Mouse (Mus musculus) heart, postnatal 10 days (tissue): Measurements from ENCODE around the gene Ube2cbp. TPM values are rescaled to one million over a fixed set of nuclear protein-coding genes. Genes with fewer than 3 reads are reported as not detected.

ENCODE experiments used
- total RNA-seq, 2 experiments: library from RNA; stranded (reverse); gene quantifications; 2 replicates each; pipeline ENCODE4 v1.2.3; 2021

The Ube2cbp gene
- total RNA-seq, 2 experiments from 2014 or later, result 1.9 to 2.7 TPM

Other genes with a start within 250 kb of the Ube2cbp start
- gene Dop1a, start 2.2 kb upstream of the Ube2cbp start, total RNA-seq, result 10 to 100 TPM; 23.4 to 26.8 TPM
- gene Pgm3, start 106.9 kb upstream of the Ube2cbp start, total RNA-seq, result 10 to 100 TPM; 10.6 to 12.3 TPM
- gene Rwdd2a, start 107.0 kb upstream of the Ube2cbp start, total RNA-seq, result under 1 TPM; 0.32 to 0.69 TPM
- 10 to 100 TPM; 63.4 to 69.7 TPM for gene Me1, start 231.0 kb upstream of the Ube2cbp start, total RNA-seq